Comparison of ENCODE assay signal across 13 mouse cellular contexts in the genomic region with DNA sequence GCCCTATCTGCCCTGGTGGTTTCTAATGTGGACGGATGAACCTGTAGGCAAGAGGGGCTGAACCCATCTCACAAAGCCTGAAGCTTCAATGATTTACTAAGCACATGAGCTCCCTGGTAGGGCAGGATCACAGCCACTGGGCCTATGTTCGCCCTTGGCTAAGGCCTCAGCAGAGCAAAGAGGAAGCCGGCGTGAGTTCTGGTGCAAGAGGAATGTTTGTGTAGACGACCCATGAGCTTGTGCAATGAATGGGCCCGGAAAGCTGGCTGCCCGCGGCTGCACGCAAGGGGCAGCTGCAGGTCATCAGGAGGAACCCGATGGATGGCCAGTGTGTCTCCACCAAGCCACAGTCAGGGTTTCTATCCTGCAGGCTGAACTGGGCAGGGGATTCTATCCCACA. TPM values are rescaled to one million over a fixed set of nuclear protein-coding genes. Genes with fewer than 3 reads are reported as not detected.
DNase-seq lines count a peak whose midpoint lies in the region; ATAC-seq lines count a peak whose summit lies in the region.
"Had no signal": no experiment of that assay in that cellular context is flagged by ENCODE, and none has a peak within 500 bp of the region (broad histone marks: within the 10 kb centered on the region; RNA-seq: fewer than 3 reads in every experiment).

No protein-coding gene starts in this region.

- peaks cover 15% of the 10 kb centered on the region for H3K27me3 ChIP-seq in heart, embryonic 10.5 days (ENCODE audit: insufficient read depth, poor library complexity, severe bottlenecking)
- no peaks in the 10 kb centered on the region for H3K27me3 ChIP-seq in heart, embryonic 11.5 days (ENCODE audit: control insufficient read depth, insufficient read depth, low read length)
- H3K27me3 ChIP-seq in neural tube, embryonic 13.5 days, result no peaks in the 10 kb centered on the region
- H3K27me3 ChIP-seq in liver, embryonic 16.5 days (ENCODE audit: control insufficient read depth, insufficient read depth, low read depth, low read length), result no peaks in the 10 kb centered on the region
- H3K27me3 ChIP-seq in neural tube, embryonic 15.5 days (replicated peaks), result 0 out of 2 replicates have a peak, but pooled peaks cover 3% of the 10 kb centered on the region

- intact Hi-C loops in left cerebral cortex, postnatal 4 days (cut with DNase I), result no loop called here

- H3K4me1 ChIP-seq in heart, embryonic 10.5 days, result peaks cover 37% of the 10 kb centered on the region
- peaks cover 16% of the 10 kb centered on the region for H3K4me1 ChIP-seq in heart, embryonic 11.5 days (ENCODE audit: control insufficient read depth, insufficient read depth, low read length)
- peaks cover 35% of the 10 kb centered on the region for H3K4me1 ChIP-seq in neural tube, embryonic 13.5 days (replicated peaks)
- peaks cover 26% of the 10 kb centered on the region for H3K4me1 ChIP-seq in liver, embryonic 16.5 days (ENCODE audit: control insufficient read depth, low read depth, low read length)
- H3K4me1 ChIP-seq in neural tube, embryonic 15.5 days, result peaks cover 29% of the 10 kb centered on the region

- DNase-seq in heart, embryonic 10.5 days (ENCODE audit: low spot score), result no peak
- no peak for DNase-seq in neural tube, embryonic 10.5 days (ENCODE audit: extremely low spot score, low spot score)
- DNase-seq in layer of hippocampus, adult 11-12 months (ENCODE audit: low spot score), result no peak
- DNase-seq in left cerebral cortex, postnatal 4 days, result no peak
- DNase-seq: cerebellum, postnatal 36 days; forebrain, postnatal 0 days had no signal

- no peaks in the 10 kb centered on the region for H3K36me3 ChIP-seq in heart, embryonic 10.5 days
- H3K36me3 ChIP-seq in heart, embryonic 11.5 days (ENCODE audit: control insufficient read depth, insufficient read depth, low read length), result no peaks in the 10 kb centered on the region
- no peaks in the 10 kb centered on the region for H3K36me3 ChIP-seq in neural tube, embryonic 13.5 days
- no peaks in the 10 kb centered on the region for H3K36me3 ChIP-seq in liver, embryonic 16.5 days (ENCODE audit: control insufficient read depth, insufficient read depth)
- H3K36me3 ChIP-seq in neural tube, embryonic 15.5 days, result no peaks in the 10 kb centered on the region

- H3K4me3 ChIP-seq in heart, embryonic 10.5 days, result no peak overlapping the region
- H3K4me3 ChIP-seq in heart, embryonic 11.5 days (ENCODE audit: low read depth, low read length), result no peak overlapping the region
- no peak overlapping the region for H3K4me3 ChIP-seq in neural tube, embryonic 13.5 days
- no peak overlapping the region for H3K4me3 ChIP-seq in liver, embryonic 16.5 days (ENCODE audit: low read depth, low read length)
- H3K4me3 ChIP-seq in neural tube, embryonic 15.5 days (replicated peaks), result no peak overlapping the region
- H3K4me3 ChIP-seq: left cerebral cortex, adult 2 months had no signal

- no peak overlapping the region for H3K9ac ChIP-seq in heart, embryonic 11.5 days (ENCODE audit: low read depth, low read length)
- H3K9ac ChIP-seq in neural tube, embryonic 13.5 days, result no peak overlapping the region
- H3K9ac ChIP-seq in liver, embryonic 16.5 days (ENCODE audit: low read depth, low read length), result no peak overlapping the region
- H3K9ac ChIP-seq in neural tube, embryonic 15.5 days (replicated peaks), result no peak overlapping the region
- H3K9ac ChIP-seq: forebrain, postnatal 0 days; hindbrain, embryonic 14.5 days had no signal

- no peak for ATAC-seq in heart, embryonic 11.5 days (replicated peaks; ENCODE audit: insufficient number of reproducible peaks, low FRiP score, low TSS enrichment)
- ATAC-seq in neural tube, embryonic 13.5 days (ENCODE audit: low read depth), result no peak
- ATAC-seq in liver, embryonic 16.5 days (ENCODE audit: low read depth), result peak; percentile 77
- no peak for ATAC-seq in neural tube, embryonic 15.5 days (ENCODE audit: low FRiP score)
- ATAC-seq: forebrain, postnatal 0 days had no signal

- 64% methylated on average over 10 of the region's 10 CpGs for WGBS in heart, embryonic 10.5 days
- WGBS in heart, embryonic 11.5 days (ENCODE audit: insufficient replicate concordance), result 74% methylated on average over 10 of the region's 10 CpGs
- WGBS in neural tube, embryonic 13.5 days, result 71% methylated on average over 10 of the region's 10 CpGs
- 25% methylated on average over 10 of the region's 10 CpGs for WGBS in liver, embryonic 16.5 days (ENCODE audit: insufficient replicate concordance)
- 73% methylated on average over 10 of the region's 10 CpGs for WGBS in neural tube, embryonic 15.5 days

- H3K27ac ChIP-seq in heart, embryonic 10.5 days, result 0 out of 2 replicates have a peak overlapping the region, but pooled peaks have one; percentile 31
- no peak overlapping the region for H3K27ac ChIP-seq in heart, embryonic 11.5 days (ENCODE audit: low read depth, low read length)
- H3K27ac ChIP-seq in neural tube, embryonic 13.5 days (replicated peaks), result peak overlapping the region; percentile 42; the same call in 1 of the 2 replicates
- H3K27ac ChIP-seq in liver, embryonic 16.5 days (ENCODE audit: low read length), result no peak overlapping the region
- 0 out of 2 replicates have a peak overlapping the region, but pooled peaks have one; percentile 4 for H3K27ac ChIP-seq in neural tube, embryonic 15.5 days (replicated peaks)
- H3K27ac ChIP-seq: hindbrain, embryonic 14.5 days; left cerebral cortex, adult 2 months had no signal

- no peaks in the 10 kb centered on the region for H3K9me3 ChIP-seq in heart, embryonic 10.5 days
- H3K9me3 ChIP-seq in heart, embryonic 11.5 days (replicated peaks; ENCODE audit: control insufficient read depth, low read length), result no peaks in the 10 kb centered on the region
- no peaks in the 10 kb centered on the region for H3K9me3 ChIP-seq in neural tube, embryonic 13.5 days
- H3K9me3 ChIP-seq in liver, embryonic 16.5 days (replicated peaks; ENCODE audit: control insufficient read depth, low read length), result no peaks in the 10 kb centered on the region
- H3K9me3 ChIP-seq in neural tube, embryonic 15.5 days (replicated peaks), result no peaks in the 10 kb centered on the region

- no peak overlapping the region for H3K4me2 ChIP-seq in heart, embryonic 11.5 days
- no peak overlapping the region for H3K4me2 ChIP-seq in neural tube, embryonic 13.5 days
- H3K4me2 ChIP-seq in liver, embryonic 16.5 days (ENCODE audit: low read depth, low read length), result no peak overlapping the region
- H3K4me2 ChIP-seq in neural tube, embryonic 15.5 days, result no peak overlapping the region
- H3K4me2 ChIP-seq: hindbrain, embryonic 14.5 days had no signal

RNA-seq across cellular contexts. Expression of a gene that starts 30.0 kb away (rescaled TPM):
- polyA plus RNA-seq in heart, embryonic 10.5 days (2016; fragmentation: Nextera tagmentation; extraction: Ambion mirVana), result 164 and 186 TPM in 2 replicates
- 145 and 157 TPM in 2 replicates for polyA plus RNA-seq in heart, embryonic 11.5 days (2014; fragmentation: Nextera tagmentation; extraction: Ambion mirVana)
- polyA plus RNA-seq in neural tube, embryonic 13.5 days (2015; fragmentation: Nextera tagmentation; extraction: Ambion mirVana), result 78.3 and 82.0 TPM in 2 replicates
- polyA plus RNA-seq in liver, embryonic 16.5 days (2015; fragmentation: Nextera tagmentation; extraction: Ambion mirVana), result 50.9 and 54.3 TPM in 2 replicates
- 76.5 and 94.1 TPM in 2 replicates for polyA plus RNA-seq in neural tube, embryonic 15.5 days (2015; fragmentation: Nextera tagmentation; extraction: Ambion mirVana)
- 10 to 100 TPM; 73.0 to 78.3 TPM for total RNA-seq in left cerebral cortex, postnatal 4 days (2021)

RNA-seq across cellular contexts. Expression of a gene that starts 33.3 kb away (rescaled TPM):
- 13.2 and 16.6 TPM in 2 replicates for polyA plus RNA-seq in heart, embryonic 10.5 days (2016; fragmentation: Nextera tagmentation; extraction: Ambion mirVana)
- 20.9 and 23.5 TPM in 2 replicates for polyA plus RNA-seq in heart, embryonic 11.5 days (2014; fragmentation: Nextera tagmentation; extraction: Ambion mirVana)
- polyA plus RNA-seq in neural tube, embryonic 13.5 days (2015; fragmentation: Nextera tagmentation; extraction: Ambion mirVana), result 19.3 and 20.5 TPM in 2 replicates
- polyA plus RNA-seq in liver, embryonic 16.5 days (2015; fragmentation: Nextera tagmentation; extraction: Ambion mirVana), result 2.8 and 3.1 TPM in 2 replicates
- 11.7 and 22.6 TPM in 2 replicates for polyA plus RNA-seq in neural tube, embryonic 15.5 days (2015; fragmentation: Nextera tagmentation; extraction: Ambion mirVana)
- total RNA-seq in left cerebral cortex, postnatal 4 days (2021), result 10 to 100 TPM; 39.5 to 42.1 TPM

RNA-seq across cellular contexts. Expression of a gene that starts 36.6 kb away (rescaled TPM):
- polyA plus RNA-seq in heart, embryonic 10.5 days (2016; fragmentation: Nextera tagmentation; extraction: Ambion mirVana), result not detected in 2 replicates
- polyA plus RNA-seq in heart, embryonic 11.5 days (2014; fragmentation: Nextera tagmentation; extraction: Ambion mirVana), result not detected in 2 replicates
- not detected in 2 replicates for polyA plus RNA-seq in neural tube, embryonic 13.5 days (2015; fragmentation: Nextera tagmentation; extraction: Ambion mirVana)
- not detected in 2 replicates for polyA plus RNA-seq in liver, embryonic 16.5 days (2015; fragmentation: Nextera tagmentation; extraction: Ambion mirVana)
- not detected in 2 replicates for polyA plus RNA-seq in neural tube, embryonic 15.5 days (2015; fragmentation: Nextera tagmentation; extraction: Ambion mirVana)
- total RNA-seq in left cerebral cortex, postnatal 4 days (2021), result not detected
- total RNA-seq: forebrain, postnatal 0 days; left cerebral cortex, adult 2 months had no signal
- polyA plus RNA-seq: forebrain, postnatal 0 days; hindbrain, embryonic 14.5 days; thymus, postnatal 0 days had no signal

RNA-seq across cellular contexts. Expression of a gene that starts 54.4 kb away (rescaled TPM):
- polyA plus RNA-seq in heart, embryonic 10.5 days (2016; fragmentation: Nextera tagmentation; extraction: Ambion mirVana), result 20.4 and 28.9 TPM in 2 replicates
- 15.7 and 20.6 TPM in 2 replicates for polyA plus RNA-seq in heart, embryonic 11.5 days (2014; fragmentation: Nextera tagmentation; extraction: Ambion mirVana)
- polyA plus RNA-seq in neural tube, embryonic 13.5 days (2015; fragmentation: Nextera tagmentation; extraction: Ambion mirVana), result 6.0 and 7.4 TPM in 2 replicates
- 58.3 and 65.7 TPM in 2 replicates for polyA plus RNA-seq in liver, embryonic 16.5 days (2015; fragmentation: Nextera tagmentation; extraction: Ambion mirVana)
- polyA plus RNA-seq in neural tube, embryonic 15.5 days (2015; fragmentation: Nextera tagmentation; extraction: Ambion mirVana), result 5.5 and 13.6 TPM in 2 replicates
- total RNA-seq in left cerebral cortex, postnatal 4 days (2021), result 1 to 10 TPM; 2.8 to 3.9 TPM

Comparison
In these comparisons a context has a peak if more than half of its experiments do, and no peak if none do; other contexts are left out.
1. H3K27ac ChIP-seq: peak in heart, embryonic 10.5 days (single experiment), neural tube, embryonic 13.5 days (single experiment) and neural tube, embryonic 15.5 days (single experiment); none in heart, embryonic 11.5 days (single experiment) and liver, embryonic 16.5 days (single experiment).